ENCODE assay signal across 29 mouse cellular contexts in the genomic region with DNA sequence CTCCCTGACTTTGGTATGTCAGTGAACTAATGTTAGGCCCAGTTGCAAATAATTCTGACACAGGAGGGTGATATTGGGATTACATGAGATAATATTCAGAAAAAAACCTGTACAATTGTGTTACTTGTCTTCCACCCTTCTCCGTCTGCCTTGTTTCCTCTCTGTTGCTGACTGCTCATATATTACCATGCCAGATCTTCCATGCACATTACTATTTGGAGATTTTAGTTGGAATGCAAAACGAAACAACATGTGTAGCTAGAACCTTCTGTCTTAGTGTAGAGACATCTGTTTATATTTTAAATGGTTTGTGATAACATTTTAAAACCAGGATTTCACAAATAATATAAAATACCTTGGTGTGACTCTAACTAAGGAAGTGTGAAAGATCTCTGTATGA.
DNase-seq lines count a peak whose midpoint lies in the region; ATAC-seq and TF ChIP-seq lines count a peak whose summit lies in the region.
"Had no signal": no experiment of that assay in that cellular context is flagged by ENCODE, and none has a peak within 500 bp of the region (broad histone marks: within the 10 kb centered on the region; RNA-seq: fewer than 3 reads in every experiment).

No protein-coding gene starts in this region.

- no peaks in the 10 kb centered on the region for H3K9me3 ChIP-seq in forebrain, postnatal 0 days (ENCODE audit: low read length)
- no peaks in the 10 kb centered on the region; the same call in 1 of the 2 replicates for H3K9me3 ChIP-seq in forebrain, embryonic 10.5 days
- H3K9me3 ChIP-seq in hindbrain, embryonic 16.5 days (ENCODE audit: control insufficient read depth, low read length): no peaks in the 10 kb centered on the region
- H3K9me3 ChIP-seq: embryonic facial prominence, embryonic 13.5 days; embryonic facial prominence, embryonic 15.5 days; forebrain, embryonic 13.5 days; forebrain, embryonic 15.5 days; G1E had no signal

- no peaks in the 10 kb centered on the region for H3K4me1 ChIP-seq in forebrain, postnatal 0 days (ENCODE audit: insufficient read depth)
- H3K4me1 ChIP-seq in forebrain, embryonic 10.5 days: no peaks in the 10 kb centered on the region
- no peaks in the 10 kb centered on the region for H3K4me1 ChIP-seq in hindbrain, embryonic 16.5 days (ENCODE audit: control insufficient read depth, insufficient read depth, low read depth, low read length)
- H3K4me1 ChIP-seq: embryonic facial prominence, embryonic 13.5 days; embryonic facial prominence, embryonic 15.5 days; forebrain, embryonic 13.5 days; forebrain, embryonic 15.5 days had no signal

- ATAC-seq in forebrain, postnatal 0 days: peak; percentile 61; the same call in 1 of the 2 replicates
- no peak for ATAC-seq in hindbrain, embryonic 16.5 days
- ATAC-seq: activated CD4-positive, CD25-positive, alpha-beta regulatory T cell, adult 4 months; CD4-positive, CD25-positive, alpha-beta regulatory T cell, adult 4 months; forebrain, embryonic 13.5 days; forebrain, embryonic 15.5 days; Patski had no signal

- no peak for TF ChIP-seq CTCF in forebrain, postnatal 0 days (IDR thresholded peaks at IDR 0.05; ENCODE audit: low read depth)

- H3K27me3 ChIP-seq in forebrain, postnatal 0 days (ENCODE audit: insufficient read depth, low read length): no peaks in the 10 kb centered on the region
- no peaks in the 10 kb centered on the region for H3K27me3 ChIP-seq in forebrain, embryonic 10.5 days (ENCODE audit: poor library complexity, severe bottlenecking)
- no peaks in the 10 kb centered on the region for H3K27me3 ChIP-seq in hindbrain, embryonic 16.5 days (replicated peaks; ENCODE audit: control insufficient read depth, insufficient read depth, low read length)
- H3K27me3 ChIP-seq: CH12.LX; embryonic facial prominence, embryonic 13.5 days; embryonic facial prominence, embryonic 15.5 days; forebrain, embryonic 13.5 days; forebrain, embryonic 15.5 days; Patski had no signal

- no peak overlapping the region for H3K4me3 ChIP-seq in forebrain, postnatal 0 days (ENCODE audit: low read depth, low read length)
- no peak overlapping the region for H3K4me3 ChIP-seq in forebrain, embryonic 10.5 days
- H3K4me3 ChIP-seq in hindbrain, embryonic 16.5 days (ENCODE audit: low read length): no peak overlapping the region
- H3K4me3 ChIP-seq: embryonic facial prominence, embryonic 13.5 days; embryonic facial prominence, embryonic 15.5 days; erythroblast, embryonic 14.5 days; forebrain, embryonic 13.5 days; forebrain, embryonic 15.5 days had no signal

- no peak for DNase-seq in forebrain, postnatal 0 days
- no peak for DNase-seq in forebrain, embryonic 10.5 days (ENCODE audit: extremely low spot score, low spot score)
- peak; percentile 9 to 42 for DNase-seq in layer of hippocampus, adult 18-20 months (ENCODE audit: low spot score in 2 of 2)
- no peak for DNase-seq in layer of hippocampus, postnatal 10 days (ENCODE audit: low spot score in 2 of 2)
- peak; percentile 18 for DNase-seq in brain, adult 2 months (ENCODE audit: low read depth, low spot score)
- DNase-seq in layer of hippocampus, adult 9-11 months: peak; percentile 30
- DNase-seq in left cerebral cortex, adult 18-20 months (ENCODE audit: low spot score in 2 of 2): no peak
- DNase-seq: adrenal gland, adult 8-10 months; adrenal gland, postnatal 14 days; adrenal gland, postnatal 36 days; B cell, adult 2 months; cerebellum, adult 11 months; cerebellum, adult 18-20 months; cerebellum, adult 8-10 months; cerebellum, adult 9-11 months; cerebellum, postnatal 14 days; cerebellum, postnatal 36 days; embryo, embryonic 11 days had no signal

- no peak overlapping the region for H3K27ac ChIP-seq in forebrain, postnatal 0 days (ENCODE audit: low read depth, low read length)
- H3K27ac ChIP-seq in forebrain, embryonic 10.5 days: no peak overlapping the region
- no peak overlapping the region for H3K27ac ChIP-seq in hindbrain, embryonic 16.5 days (ENCODE audit: low read depth, low read length)
- H3K27ac ChIP-seq: embryonic facial prominence, embryonic 13.5 days; embryonic facial prominence, embryonic 15.5 days; forebrain, embryonic 13.5 days; forebrain, embryonic 15.5 days had no signal

- H3K36me3 ChIP-seq in forebrain, postnatal 0 days (ENCODE audit: insufficient read depth): no peaks in the 10 kb centered on the region
- no peaks in the 10 kb centered on the region for H3K36me3 ChIP-seq in forebrain, embryonic 10.5 days (replicated peaks)
- H3K36me3 ChIP-seq in hindbrain, embryonic 16.5 days (ENCODE audit: control insufficient read depth, insufficient read depth, low read length): no peaks in the 10 kb centered on the region
- H3K36me3 ChIP-seq: embryonic facial prominence, embryonic 13.5 days; embryonic facial prominence, embryonic 15.5 days; forebrain, embryonic 15.5 days; G1E had no signal

- no peak overlapping the region for H3K9ac ChIP-seq in forebrain, postnatal 0 days
- H3K9ac ChIP-seq in hindbrain, embryonic 16.5 days (ENCODE audit: low read depth, low read length): no peak overlapping the region
- H3K9ac ChIP-seq: embryonic facial prominence, embryonic 13.5 days; embryonic facial prominence, embryonic 15.5 days; forebrain, embryonic 13.5 days; forebrain, embryonic 15.5 days had no signal

- WGBS in forebrain, postnatal 0 days: 67% methylated on average over 2 of the region's 2 CpGs
- 90% methylated on average over 2 of the region's 2 CpGs for WGBS in forebrain, embryonic 10.5 days
- WGBS in hindbrain, embryonic 16.5 days: 87% methylated on average over 2 of the region's 2 CpGs

- no peak overlapping the region for H3K4me2 ChIP-seq in forebrain, postnatal 0 days (ENCODE audit: low read depth)
- no peak overlapping the region for H3K4me2 ChIP-seq in hindbrain, embryonic 16.5 days (ENCODE audit: low read length)
- H3K4me2 ChIP-seq: embryonic facial prominence, embryonic 13.5 days; embryonic facial prominence, embryonic 15.5 days; forebrain, embryonic 13.5 days; forebrain, embryonic 15.5 days had no signal

Comparison
In these comparisons a context has a peak if more than half of its experiments do, and no peak if none do; other contexts are left out.
1. DNase-seq: peak in layer of hippocampus, adult 18-20 months (2 of 2), brain, adult 2 months (single experiment) and layer of hippocampus, adult 9-11 months (single experiment); none in forebrain, postnatal 0 days (single experiment), forebrain, embryonic 10.5 days (single experiment), layer of hippocampus, postnatal 10 days (0 of 2) and left cerebral cortex, adult 18-20 months (0 of 2).